10 mouse cellular contexts compared by ENCODE assay signal in the genomic region with DNA sequence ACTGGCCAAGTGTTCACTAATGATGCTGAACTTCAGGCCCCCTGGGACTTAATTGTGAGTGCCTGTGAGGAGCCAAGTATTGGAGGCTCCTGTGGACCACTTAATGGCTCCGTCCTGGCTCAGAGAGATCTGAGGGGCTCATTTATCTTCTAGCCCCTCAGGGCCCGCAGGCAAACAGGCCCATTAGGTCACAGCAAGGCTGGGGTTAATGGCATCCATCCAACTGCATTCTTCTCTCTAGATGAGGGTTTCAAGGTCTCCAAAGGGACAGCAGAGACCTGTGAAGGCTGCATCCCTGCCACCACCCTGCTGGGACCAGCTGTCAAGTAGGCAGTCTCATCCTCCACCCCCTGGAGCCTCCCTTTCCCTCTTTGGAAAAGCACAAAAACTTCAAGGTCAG. TPM values are rescaled to one million over a fixed set of nuclear protein-coding genes. Genes with fewer than 3 reads are reported as not detected.
DNase-seq lines count a peak whose midpoint lies in the region; ATAC-seq lines count a peak whose summit lies in the region.
"Had no signal": no experiment of that assay in that cellular context is flagged by ENCODE, and none has a peak within 500 bp of the region (broad histone marks: within the 10 kb centered on the region; RNA-seq: fewer than 3 reads in every experiment).

No protein-coding gene starts in this region.

- H3K27ac ChIP-seq in heart, embryonic 15.5 days = 0 out of 2 replicates have a peak overlapping the region, but pooled peaks have one; percentile 7
- peak overlapping the region; percentile 76 for H3K27ac ChIP-seq in hindbrain, embryonic 10.5 days
- peak overlapping the region; percentile 51 for H3K27ac ChIP-seq in midbrain, embryonic 15.5 days

- no peak overlapping the region for H3K4me2 ChIP-seq in heart, embryonic 15.5 days
- no peak overlapping the region for H3K4me2 ChIP-seq in midbrain, embryonic 15.5 days

- no peak overlapping the region for H3K4me3 ChIP-seq in heart, embryonic 15.5 days
- H3K4me3 ChIP-seq in hindbrain, embryonic 10.5 days = no peak overlapping the region
- no peak overlapping the region for H3K4me3 ChIP-seq in midbrain, embryonic 15.5 days

- WGBS in heart, embryonic 15.5 days = 49% methylated on average over 2 of the region's 2 CpGs
- 44% methylated on average over 2 of the region's 2 CpGs for WGBS in hindbrain, embryonic 10.5 days
- WGBS in midbrain, embryonic 15.5 days = 45% methylated on average over 2 of the region's 2 CpGs

- no peaks in the 10 kb centered on the region for H3K36me3 ChIP-seq in heart, embryonic 15.5 days
- no peaks in the 10 kb centered on the region for H3K36me3 ChIP-seq in hindbrain, embryonic 10.5 days
- H3K36me3 ChIP-seq in midbrain, embryonic 15.5 days (replicated peaks) = no peaks in the 10 kb centered on the region

- no peaks in the 10 kb centered on the region for H3K9me3 ChIP-seq in heart, embryonic 15.5 days (replicated peaks)
- no peaks in the 10 kb centered on the region for H3K9me3 ChIP-seq in hindbrain, embryonic 10.5 days
- no peaks in the 10 kb centered on the region for H3K9me3 ChIP-seq in midbrain, embryonic 15.5 days

- no peaks in the 10 kb centered on the region for H3K27me3 ChIP-seq in heart, embryonic 15.5 days
- peaks cover 7% of the 10 kb centered on the region; the same call in 1 of the 2 replicates for H3K27me3 ChIP-seq in hindbrain, embryonic 10.5 days (ENCODE audit: insufficient read depth, poor library complexity, severe bottlenecking)
- H3K27me3 ChIP-seq in midbrain, embryonic 15.5 days (replicated peaks) = no peaks in the 10 kb centered on the region

- peaks cover 31% of the 10 kb centered on the region for H3K4me1 ChIP-seq in heart, embryonic 15.5 days (replicated peaks)
- peaks cover 46% of the 10 kb centered on the region for H3K4me1 ChIP-seq in hindbrain, embryonic 10.5 days (replicated peaks)
- peaks cover 26% of the 10 kb centered on the region for H3K4me1 ChIP-seq in midbrain, embryonic 15.5 days

- H3K9ac ChIP-seq in heart, embryonic 15.5 days = no peak overlapping the region
- no peak overlapping the region for H3K9ac ChIP-seq in midbrain, embryonic 15.5 days

- no peak for DNase-seq in heart, postnatal 4 days
- peak; percentile 91 for DNase-seq in cerebellum, adult 9-11 months
- no peak for DNase-seq in hindbrain, embryonic 10.5 days (ENCODE audit: low spot score)
- no peak for DNase-seq in adrenal gland, adult 2 months
- DNase-seq in right cerebral cortex, adult 2 months (ENCODE audit: low spot score in 2 of 2) = no peak
- no peak for DNase-seq in gastrocnemius, adult 8-10 months (ENCODE audit: low spot score in 2 of 2)
- DNase-seq: thymus, postnatal 4 days had no signal

- no peak for ATAC-seq in heart, embryonic 15.5 days (replicated peaks; ENCODE audit: insufficient number of reproducible peaks, insufficient read depth, low FRiP score, low read depth)
- peak; percentile 35; the same call in 1 of the 2 replicates for ATAC-seq in midbrain, embryonic 15.5 days (replicated peaks)

RNA-seq across cellular contexts. Expression of a gene that starts 19.1 kb away (rescaled TPM):
- polyA plus RNA-seq in heart, embryonic 15.5 days (2015; fragmentation: Nextera tagmentation; extraction: Ambion mirVana) = 0.53 and 1.4 TPM in 2 replicates
- total RNA-seq in heart, postnatal 4 days (2021) = under 1 TPM; 0.34 to 0.95 TPM
- 0.14 and 0.18 TPM in 2 replicates for polyA plus RNA-seq in hindbrain, embryonic 10.5 days (2016; fragmentation: Nextera tagmentation; extraction: Ambion mirVana)
- 0.52 and 0.86 TPM in 2 replicates for polyA plus RNA-seq in midbrain, embryonic 15.5 days (2015; fragmentation: Nextera tagmentation; extraction: Ambion mirVana)
- total RNA-seq in adrenal gland, adult 2 months (2021) = under 1 TPM; 0.10 to 0.14 TPM
- 0.15 and 0.26 TPM in 2 replicates for polyA plus RNA-seq in adrenal gland, adult 2 months (2012; rRNA removed)
- total RNA-seq in gastrocnemius, adult 8-10 months (2022) = under 1 TPM in 1 of 4 experiments, not detected in 3; 0.27 TPM

RNA-seq across cellular contexts. Expression of a gene that starts 31.2 kb away (rescaled TPM):
- polyA plus RNA-seq in heart, embryonic 15.5 days (2015; fragmentation: Nextera tagmentation; extraction: Ambion mirVana) = 25.1 and 34.3 TPM in 2 replicates
- total RNA-seq in heart, postnatal 4 days (2021) = 10 to 100 TPM; 26.1 to 27.9 TPM
- 36.7 and 40.7 TPM in 2 replicates for polyA plus RNA-seq in hindbrain, embryonic 10.5 days (2016; fragmentation: Nextera tagmentation; extraction: Ambion mirVana)
- 31.8 TPM in 2 replicates for polyA plus RNA-seq in midbrain, embryonic 15.5 days (2015; fragmentation: Nextera tagmentation; extraction: Ambion mirVana)
- 10 to 100 TPM; 22.1 to 23.3 TPM for total RNA-seq in adrenal gland, adult 2 months (2021)
- 46.4 and 65.5 TPM in 2 replicates for polyA plus RNA-seq in adrenal gland, adult 2 months (2012; rRNA removed)
- total RNA-seq in gastrocnemius, adult 8-10 months (2022) = 10 to 100 TPM; 21.1 to 33.7 (median 28.3) TPM

RNA-seq across cellular contexts. Expression of a gene that starts 41.9 kb away (rescaled TPM):
- polyA plus RNA-seq in heart, embryonic 15.5 days (2015; fragmentation: Nextera tagmentation; extraction: Ambion mirVana) = not detected in 2 replicates
- total RNA-seq in heart, postnatal 4 days (2021) = not detected
- polyA plus RNA-seq in hindbrain, embryonic 10.5 days (2016; fragmentation: Nextera tagmentation; extraction: Ambion mirVana) = not detected in 2 replicates
- not detected in 2 replicates for polyA plus RNA-seq in midbrain, embryonic 15.5 days (2015; fragmentation: Nextera tagmentation; extraction: Ambion mirVana)
- total RNA-seq in adrenal gland, adult 2 months (2021) = not detected
- not detected in 2 replicates for polyA plus RNA-seq in adrenal gland, adult 2 months (2012; rRNA removed)
- not detected for total RNA-seq in gastrocnemius, adult 8-10 months (2022)
- total RNA-seq: hematopoietic stem cell, adult 5-6 weeks had no signal

Comparison
In these comparisons a context has a peak if more than half of its experiments do, and no peak if none do; other contexts are left out.
1. H3K27ac ChIP-seq: peak in every context shown above with its lines; median percentile 76 in hindbrain, embryonic 10.5 days; 51 in midbrain, embryonic 15.5 days; 7 in heart, embryonic 15.5 days.